In genomic region chr14:99022346-99023086, GRCm38 (mm10) we compare ENCODE assay signal across 9 mouse cellular contexts. TPM values are rescaled to one million over a fixed set of nuclear protein-coding genes. Genes with fewer than 3 reads are reported as not detected.
DNase-seq lines count a peak whose midpoint lies in the region; ATAC-seq and TF ChIP-seq lines count a peak whose summit lies in the region.
"Had no signal": no experiment of that assay in that cellular context is flagged by ENCODE, and none has a peak within 500 bp of the region (broad histone marks: within the 10 kb centered on the region; RNA-seq: fewer than 3 reads in every experiment).

No protein-coding gene starts in this region.

- DNase-seq in gastrocnemius, adult 2 months: no peak
- DNase-seq in gastrocnemius, adult 8-10 months (ENCODE audit: low spot score in 2 of 2): no peak
- DNase-seq in 416B (ENCODE audit: low read depth): peak; percentile 68
- DNase-seq in adrenal gland, adult 18-20 months (ENCODE audit: low spot score in 2 of 2): no peak
- DNase-seq in gastrocnemius, postnatal 36 days: no peak
- DNase-seq in gastrocnemius, postnatal 4 days (ENCODE audit: low spot score in 2 of 2): no peak
- DNase-seq: kidney, postnatal 25 days had no signal

- H3K4me1 ChIP-seq in forebrain, embryonic 15.5 days: no peaks in the 10 kb centered on the region; the same call in 1 of the 2 replicates

- H3K36me3 ChIP-seq in forebrain, embryonic 15.5 days: no peaks in the 10 kb centered on the region

- 42% methylated on average over 12 of the region's 12 CpGs for WGBS in forebrain, embryonic 15.5 days

- peak; percentile 76 for ATAC-seq in forebrain, embryonic 15.5 days (replicated peaks)
- peak; percentile 52 for ATAC-seq in megakaryocyte progenitor cell, adult 5-6 weeks (replicated peaks; ENCODE audit: poor library complexity)

- peak overlapping the region; percentile 44 for H3K4me2 ChIP-seq in forebrain, embryonic 15.5 days (replicated peaks)

- no peak overlapping the region for H3K4me3 ChIP-seq in gastrocnemius, adult 2 months
- H3K4me3 ChIP-seq in forebrain, embryonic 15.5 days: peak overlapping the region; percentile 33

- H3K9ac ChIP-seq in forebrain, embryonic 15.5 days (replicated peaks): peak overlapping the region; percentile 41

- intact Hi-C loops in gastrocnemius, adult 2 months (cut with DNase I): no loop called here
- intact Hi-C loops in gastrocnemius, postnatal 36 days (cut with DNase I): no loop called here

- H3K27me3 ChIP-seq in forebrain, embryonic 15.5 days: no peaks in the 10 kb centered on the region

- H3K9me3 ChIP-seq in forebrain, embryonic 15.5 days: no peaks in the 10 kb centered on the region

- no peak overlapping the region for H3K27ac ChIP-seq in gastrocnemius, adult 2 months
- H3K27ac ChIP-seq in forebrain, embryonic 15.5 days (replicated peaks): no peak overlapping the region

- TF ChIP-seq CTCF in gastrocnemius, adult 2 months (IDR thresholded peaks at IDR 0.05): peak; percentile 43

RNA-seq across cellular contexts. Expression of gene Mzt1, which starts 23.4 kb away (rescaled TPM):
- 10 to 100 TPM; 30.8 to 35.6 TPM for total RNA-seq in gastrocnemius, adult 2 months (2021)
- total RNA-seq in gastrocnemius, adult 8-10 months (2022): 10 to 100 TPM; 38.3 to 48.0 (median 38.5) TPM
- 125 and 128 TPM in 2 replicates for polyA plus RNA-seq in forebrain, embryonic 15.5 days (2015; fragmentation: Nextera tagmentation; extraction: Ambion mirVana)
- total RNA-seq in megakaryocyte progenitor cell, adult 5-6 weeks (2015): 80.3 and 85.5 TPM in 2 replicates
- total RNA-seq in megakaryocyte progenitor cell, adult 5-6 weeks (2017): 34.1 and 39.4 TPM in 2 replicates
- total RNA-seq in adrenal gland, adult 18-20 months (2021): 10 to 100 TPM; 26.4 to 34.4 TPM
- 10 to 100 TPM; 26.9 to 30.5 TPM for total RNA-seq in gastrocnemius, postnatal 36 days (2021)
- 10 to 100 TPM; 29.9 to 31.3 TPM for total RNA-seq in gastrocnemius, postnatal 4 days (2021)

RNA-seq across cellular contexts. Expression of gene Bora, which starts 23.5 kb away (rescaled TPM):
- under 1 TPM; 0.59 to 0.84 TPM for total RNA-seq in gastrocnemius, adult 2 months (2021)
- 1 to 10 TPM in 1 of 4 experiments, under 1 TPM in 3; 0.51 to 1.0 (median 0.73) TPM for total RNA-seq in gastrocnemius, adult 8-10 months (2022)
- 26.1 and 27.9 TPM in 2 replicates for polyA plus RNA-seq in forebrain, embryonic 15.5 days (2015; fragmentation: Nextera tagmentation; extraction: Ambion mirVana)
- 46.1 and 53.0 TPM in 2 replicates for total RNA-seq in megakaryocyte progenitor cell, adult 5-6 weeks (2015)
- total RNA-seq in megakaryocyte progenitor cell, adult 5-6 weeks (2017): 45.9 and 56.2 TPM in 2 replicates
- total RNA-seq in adrenal gland, adult 18-20 months (2021): 1 to 10 TPM in 1 of 2 experiments, under 1 TPM in 1; 0.99 to 1.8 TPM
- total RNA-seq in gastrocnemius, postnatal 36 days (2021): under 1 TPM; 0.71 to 0.94 TPM
- total RNA-seq in gastrocnemius, postnatal 4 days (2021): 1 to 10 TPM; 8.0 to 8.9 TPM

RNA-seq across cellular contexts. Expression of gene Rpl36a-ps1, which starts 28.4 kb away (rescaled TPM):
- total RNA-seq in gastrocnemius, adult 2 months (2021): 1 to 10 TPM in 1 of 2 experiments, under 1 TPM in 1; 0.81 to 3.6 TPM
- total RNA-seq in gastrocnemius, adult 8-10 months (2022): not detected
- polyA plus RNA-seq in forebrain, embryonic 15.5 days (2015; fragmentation: Nextera tagmentation; extraction: Ambion mirVana): 1.1 TPM in 1 of 2 replicates, not detected in the other
- total RNA-seq in megakaryocyte progenitor cell, adult 5-6 weeks (2015): 40.1 and 57.4 TPM in 2 replicates
- total RNA-seq in megakaryocyte progenitor cell, adult 5-6 weeks (2017): 14.5 and 14.6 TPM in 2 replicates
- 1 to 10 TPM; 2.9 to 4.5 TPM for total RNA-seq in adrenal gland, adult 18-20 months (2021)
- 1 to 10 TPM in 1 of 2 experiments, not detected in 1; 1.3 TPM for total RNA-seq in gastrocnemius, postnatal 36 days (2021)
- total RNA-seq in gastrocnemius, postnatal 4 days (2021): 10 to 100 TPM in 1 of 2 experiments, 1 to 10 TPM in 1; 7.1 to 11.2 TPM

Comparison
In these comparisons a context has a peak if more than half of its experiments do, and no peak if none do; other contexts are left out.
1. RNA of gene Bora, which starts 23.5 kb away (total RNA-seq): 45.9 to 56.2 TPM in megakaryocyte progenitor cell, adult 5-6 weeks; 8.0 to 8.9 TPM in gastrocnemius, postnatal 4 days, 0.99 to 1.8 TPM in adrenal gland, adult 18-20 months, 0.71 to 0.94 TPM in gastrocnemius, postnatal 36 days, 0.59 to 0.84 TPM in gastrocnemius, adult 2 months and 0.51 to 1.0 TPM in gastrocnemius, adult 8-10 months; every median in the first group is over 4 times any median in the second.